Mouse (Mus musculus): ENCODE data around the gene Dppa2. TPM values are rescaled to one million over a fixed set of nuclear protein-coding genes. Genes with fewer than 3 reads are reported as not detected.
A peak's percentile ranks its signal among the peaks of the same experiment; 100 is the strongest.

Dppa2 gene
- polyA plus RNA-seq, 1 experiment = not detected

GRCm38 (mm10) chr16:48331822-48332221, 28.1 kb downstream of the Dppa2 start:
- Histone ChIP-seq H3K36me3 (ENCODE audit: control insufficient read depth, insufficient read depth, low read length) (no peaks in the 10 kb centered on the region), H3K27ac (ENCODE audit: insufficient read depth, low read depth, low read length) (no peak overlapping the region), H3K27me3 (ENCODE audit: control insufficient read depth, insufficient read depth, low read length) (no peaks in the 10 kb centered on the region), H3K4me3 (ENCODE audit: low read depth, low read length) (no peak overlapping the region), H3K4me1 (ENCODE audit: control insufficient read depth, insufficient read depth, insufficient read length, low read length) (no peaks in the 10 kb centered on the region)
- no peak for TF ChIP-seq POLR2A (IDR thresholded peaks at IDR 0.05; ENCODE audit: low read depth, low read length)
- no peak for TF ChIP-seq CTCF (IDR thresholded peaks at IDR 0.05; ENCODE audit: extremely low read depth, insufficient read length, insufficient replicate concordance, low read depth, low read length)
- WGBS = 82% methylated on average over 3 of the region's 3 CpGs

- Histone ChIP-seq H3K4me3 (ENCODE audit: low read depth, low read length) (no peak overlapping the region), H3K4me1 (ENCODE audit: control insufficient read depth, insufficient read depth, insufficient read length, low read length) (no peaks in the 10 kb centered on the region), H3K27ac (ENCODE audit: insufficient read depth, low read depth, low read length) (no peak overlapping the region), H3K36me3 (ENCODE audit: control insufficient read depth, insufficient read depth, low read length) (no peaks in the 10 kb centered on the region), H3K27me3 (ENCODE audit: control insufficient read depth, insufficient read depth, low read length) (no peaks in the 10 kb centered on the region)
- WGBS = 83% methylated on average over 4 of the region's 4 CpGs
- TF ChIP-seq POLR2A (IDR thresholded peaks at IDR 0.05; ENCODE audit: low read depth, low read length) = no peak
- no peak for TF ChIP-seq CTCF (IDR thresholded peaks at IDR 0.05; ENCODE audit: extremely low read depth, insufficient read length, insufficient replicate concordance, low read depth, low read length)
Measured at GRCm38 (mm10) chr16:48335326-48335725, 31.6 kb downstream of the Dppa2 start.

GRCm38 (mm10) chr16:48344193-48344592, 40.5 kb downstream of the Dppa2 start:
- TF ChIP-seq POLR2A (IDR thresholded peaks at IDR 0.05; ENCODE audit: low read depth, low read length) (no peak), CTCF (IDR thresholded peaks at IDR 0.05; ENCODE audit: extremely low read depth, insufficient read length, insufficient replicate concordance, low read depth, low read length) (no peak)
- no peaks in the 10 kb centered on the region for H3K36me3 ChIP-seq (ENCODE audit: control insufficient read depth, insufficient read depth, low read length)
- H3K4me1 ChIP-seq (ENCODE audit: control insufficient read depth, insufficient read depth, insufficient read length, low read length) = no peaks in the 10 kb centered on the region
- 92% methylated on average over 2 of the region's 2 CpGs for WGBS
- H3K27me3 ChIP-seq (ENCODE audit: control insufficient read depth, insufficient read depth, low read length) = no peaks in the 10 kb centered on the region
- H3K27ac ChIP-seq (ENCODE audit: insufficient read depth, low read depth, low read length) = no peak overlapping the region
- no peak overlapping the region for H3K4me3 ChIP-seq (ENCODE audit: low read depth, low read length)

- WGBS = 88% methylated on average over 1 of the region's 1 CpGs
- Histone ChIP-seq H3K36me3 (ENCODE audit: control insufficient read depth, insufficient read depth, low read length) (no peaks in the 10 kb centered on the region), H3K4me3 (ENCODE audit: low read depth, low read length) (no peak overlapping the region), H3K4me1 (ENCODE audit: control insufficient read depth, insufficient read depth, insufficient read length, low read length) (no peaks in the 10 kb centered on the region), H3K27me3 (ENCODE audit: control insufficient read depth, insufficient read depth, low read length) (no peaks in the 10 kb centered on the region), H3K27ac (ENCODE audit: insufficient read depth, low read depth, low read length) (no peak overlapping the region)
- TF ChIP-seq POLR2A (IDR thresholded peaks at IDR 0.05; ENCODE audit: low read depth, low read length) (no peak), CTCF (IDR thresholded peaks at IDR 0.05; ENCODE audit: extremely low read depth, insufficient read length, insufficient replicate concordance, low read depth, low read length) (no peak)
Measured at GRCm38 (mm10) chr16:48347246-48347645, 43.5 kb downstream of the Dppa2 start.

GRCm38 (mm10) chr16:48355716-48356115, 52.0 kb downstream of the Dppa2 start:
- Histone ChIP-seq H3K27me3 (ENCODE audit: control insufficient read depth, insufficient read depth, low read length) (no peaks in the 10 kb centered on the region), H3K36me3 (ENCODE audit: control insufficient read depth, insufficient read depth, low read length) (no peaks in the 10 kb centered on the region), H3K4me3 (ENCODE audit: low read depth, low read length) (no peak overlapping the region), H3K27ac (ENCODE audit: insufficient read depth, low read depth, low read length) (no peak overlapping the region), H3K4me1 (ENCODE audit: control insufficient read depth, insufficient read depth, insufficient read length, low read length) (no peaks in the 10 kb centered on the region)
- WGBS = 84% methylated on average over 5 of the region's 5 CpGs
- no peak for TF ChIP-seq POLR2A (IDR thresholded peaks at IDR 0.05; ENCODE audit: low read depth, low read length)
- no peak for TF ChIP-seq CTCF (IDR thresholded peaks at IDR 0.05; ENCODE audit: extremely low read depth, insufficient read length, insufficient replicate concordance, low read depth, low read length)

GRCm38 (mm10) chr16:48356417-48356816, 52.7 kb downstream of the Dppa2 start:
- no peaks in the 10 kb centered on the region for H3K4me1 ChIP-seq (ENCODE audit: control insufficient read depth, insufficient read depth, insufficient read length, low read length)
- H3K36me3 ChIP-seq (ENCODE audit: control insufficient read depth, insufficient read depth, low read length) = no peaks in the 10 kb centered on the region
- H3K27ac ChIP-seq (ENCODE audit: insufficient read depth, low read depth, low read length) = no peak overlapping the region
- TF ChIP-seq CTCF (IDR thresholded peaks at IDR 0.05; ENCODE audit: extremely low read depth, insufficient read length, insufficient replicate concordance, low read depth, low read length) (no peak), POLR2A (IDR thresholded peaks at IDR 0.05; ENCODE audit: low read depth, low read length) (no peak)
- 63% methylated on average over 1 of the region's 1 CpGs for WGBS
- no peaks in the 10 kb centered on the region for H3K27me3 ChIP-seq (ENCODE audit: control insufficient read depth, insufficient read depth, low read length)
- H3K4me3 ChIP-seq (ENCODE audit: low read depth, low read length) = no peak overlapping the region

GRCm38 (mm10) chr16:48360887-48361286, 57.2 kb downstream of the Dppa2 start:
- TF ChIP-seq POLR2A (IDR thresholded peaks at IDR 0.05; ENCODE audit: low read depth, low read length) = no peak
- TF ChIP-seq CTCF (IDR thresholded peaks at IDR 0.05; ENCODE audit: extremely low read depth, insufficient read length, insufficient replicate concordance, low read depth, low read length) = no peak
- no peak overlapping the region for H3K27ac ChIP-seq (ENCODE audit: insufficient read depth, low read depth, low read length)
- no peaks in the 10 kb centered on the region for H3K36me3 ChIP-seq (ENCODE audit: control insufficient read depth, insufficient read depth, low read length)
- H3K4me1 ChIP-seq (ENCODE audit: control insufficient read depth, insufficient read depth, insufficient read length, low read length) = no peaks in the 10 kb centered on the region
- 94% methylated on average over 12 of the region's 12 CpGs for WGBS
- no peak overlapping the region for H3K4me3 ChIP-seq (ENCODE audit: low read depth, low read length)
- no peaks in the 10 kb centered on the region for H3K27me3 ChIP-seq (ENCODE audit: control insufficient read depth, insufficient read depth, low read length)

GRCm38 (mm10) chr16:48366801-48367200, 63.1 kb downstream of the Dppa2 start:
- H3K4me3 ChIP-seq (ENCODE audit: low read depth, low read length) = no peak overlapping the region
- no peak overlapping the region for H3K27ac ChIP-seq (ENCODE audit: insufficient read depth, low read depth, low read length)

More at GRCm38 (mm10) chr16:48366801-48367200, 63.1 kb downstream of the Dppa2 start:
- TF ChIP-seq CTCF (IDR thresholded peaks at IDR 0.05; ENCODE audit: extremely low read depth, insufficient read length, insufficient replicate concordance, low read depth, low read length) (peak; percentile 31; the same call in 1 of the 2 replicates), POLR2A (IDR thresholded peaks at IDR 0.05; ENCODE audit: low read depth, low read length) (no peak)
- 91% methylated on average over 5 of the region's 5 CpGs for WGBS
- Histone ChIP-seq H3K4me1 (ENCODE audit: control insufficient read depth, insufficient read depth, insufficient read length, low read length) (no peaks in the 10 kb centered on the region), H3K36me3 (ENCODE audit: control insufficient read depth, insufficient read depth, low read length) (no peaks in the 10 kb centered on the region), H3K27me3 (ENCODE audit: control insufficient read depth, insufficient read depth, low read length) (no peaks in the 10 kb centered on the region)

All from small intestine, adult 2 months (tissue).